Mouse (Mus musculus): ENCODE measurements around the gene Bag2. TPM values are rescaled to one million over a fixed set of nuclear protein-coding genes. Genes with fewer than 3 reads are reported as not detected.

The Bag2 gene
- polyA plus RNA-seq (2012; rRNA removed) = 20.7 and 22.8 TPM in 2 replicates

DNA sequence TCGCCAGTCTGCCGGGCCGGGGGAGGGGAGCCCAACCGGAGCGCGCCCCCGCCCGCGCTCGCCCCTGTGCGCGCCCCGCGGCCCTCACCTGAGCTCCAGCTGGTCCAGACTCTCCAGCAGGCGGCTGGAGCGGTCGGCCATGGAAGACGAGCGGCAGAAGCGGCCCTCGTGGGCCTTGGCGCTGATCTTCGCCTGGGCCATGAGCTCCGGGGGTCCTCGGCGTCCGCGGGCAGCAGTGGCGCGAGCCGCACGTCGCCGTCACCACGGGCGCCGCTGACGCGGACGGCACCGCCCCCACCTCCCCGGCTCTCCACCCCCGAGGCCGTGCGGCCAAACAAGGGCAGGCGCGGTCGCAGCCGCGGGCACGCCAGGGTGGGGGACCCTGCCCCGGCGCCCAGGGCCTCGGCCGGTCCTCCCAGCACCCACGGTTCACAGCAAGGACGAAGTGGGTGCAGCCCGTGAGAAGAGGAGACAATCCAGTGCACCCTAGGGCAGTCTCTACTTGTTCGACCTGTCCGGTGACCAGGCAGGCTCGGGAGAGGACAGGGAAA is at the start of gene Bag2:
Bag2 (minus strand) TSS at position 305 of the 551 bp plus-strand sequence.

DNA sequence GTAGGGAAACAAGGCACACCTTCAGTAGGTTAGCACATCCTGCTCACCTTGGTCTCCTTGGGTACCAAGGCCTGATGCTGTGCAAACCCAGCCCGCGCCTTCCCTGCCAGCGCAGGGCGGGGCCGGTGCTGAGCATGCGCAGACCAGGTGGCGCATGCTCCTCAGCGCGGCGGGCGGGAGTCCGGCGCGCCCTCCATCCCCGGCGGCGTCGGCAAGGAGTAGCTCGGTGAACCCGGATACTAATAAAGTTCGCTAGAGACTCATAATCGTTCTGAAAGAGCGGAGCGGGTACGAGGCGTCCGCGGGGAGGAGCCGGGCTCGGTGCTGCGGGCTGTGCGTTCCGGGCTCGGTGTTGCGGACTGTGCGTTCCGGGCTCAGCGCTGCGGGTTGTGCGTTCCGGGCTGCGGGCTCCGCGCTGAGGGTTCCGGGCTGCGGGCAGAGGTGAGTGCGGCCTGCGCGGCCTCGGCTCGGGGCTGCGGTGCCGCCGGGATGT is 37.8 kb downstream of the Bag2 start, which contains the start of gene Rab23:
Rab23 (plus strand) TSS at position 155 of the 493 bp plus-strand sequence.

Other genes starting within 250 kb of the Bag2 start
- 23.6 and 25.6 TPM in 2 replicates for gene Prim2, start 88.0 kb downstream of the Bag2 start, polyA plus RNA-seq (2012; rRNA removed)
- 21.5 and 22.3 TPM in 2 replicates for gene Rab23, start 37.9 kb downstream of the Bag2 start, polyA plus RNA-seq (2012; rRNA removed)
- gene Zfp451, start 56.8 kb upstream of the Bag2 start, polyA plus RNA-seq (2012; rRNA removed) = 32.2 and 35.1 TPM in 2 replicates
- gene Bend6, start 150.0 kb upstream of the Bag2 start, polyA plus RNA-seq (2012; rRNA removed) = 80.6 and 84.3 TPM in 2 replicates
- gene Dst, start 150.4 kb upstream of the Bag2 start, polyA plus RNA-seq (2012; rRNA removed) = 83.6 and 85.4 TPM in 2 replicates